Mouse (Mus musculus) heart, adult 2 months (tissue): ENCODE results near the gene Ccdc77. TPM values are rescaled to one million over a fixed set of nuclear protein-coding genes. Genes with fewer than 3 reads are reported as not detected.

Experiments used
- DNase-seq, 2 experiments: peaks; one replicate each; pipeline ENCODE4 v3.0.0; 2021
- H3K27ac ChIP-seq: fragments of 200-600 bp; 2 replicates; pipeline ENCODE4 v1.8.1; 2022
- H3K27me3 ChIP-seq: fragments of 200-500 bp; 2 replicates; pipeline ENCODE4 v1.6.1; 2012; ENCODE audit warnings: mild to moderate bottlenecking, low read length, inconsistent platforms, mixed read lengths; ENCODE audit not compliant: control insufficient read depth, insufficient read depth
- H3K36me3 ChIP-seq: fragments of 200-500 bp; 2 replicates; pipeline ENCODE4 v1.6.1; 2012; ENCODE audit warnings: low read length, inconsistent platforms; ENCODE audit not compliant: control insufficient read depth, insufficient read depth
- H3K4me1 ChIP-seq: fragments of 200-500 bp; 2 replicates; pipeline ENCODE4 v1.6.1; 2011; ENCODE audit warnings: low read length; ENCODE audit not compliant: control insufficient read depth, insufficient read depth
- H3K4me3 ChIP-seq: fragments of 200-600 bp; 2 replicates; pipeline ENCODE4 v1.8.1; 2022
- H3K79me2 ChIP-seq: fragments of 200-500 bp; replicated peaks from 2 replicates; pipeline ENCODE4 v1.6.1; 2012; ENCODE audit warnings: mild to moderate bottlenecking, inconsistent platforms, low read length, moderate library complexity, mixed read lengths; ENCODE audit not compliant: control insufficient read depth, insufficient read depth
- H3K9ac ChIP-seq: fragments of 200-500 bp; 2 replicates; pipeline ENCODE4 v1.6.1; 2012; ENCODE audit warnings: low read depth, mild to moderate bottlenecking, control low read depth, inconsistent platforms, low read length, mixed read lengths
- CTCF ChIP-seq: fragments of 200-600 bp; IDR thresholded peaks from 2 replicates; pipeline ENCODE4 v1.8.1; 2022; ENCODE audit warnings: antibody characterized with exemption, mild to moderate bottlenecking, moderate library complexity
- EP300 ChIP-seq: fragments of 200-500 bp; IDR thresholded peaks from 2 replicates; pipeline ENCODE4 v1.6.1; 2011; ENCODE audit warnings: low read depth, low read length, control low read depth; ENCODE audit not compliant: insufficient read depth
- POLR2A ChIP-seq: fragments of 200-500 bp; IDR thresholded peaks from 2 replicates; pipeline ENCODE4 v1.6.1; 2011; ENCODE audit warnings: mild to moderate bottlenecking, low read depth, low read length, control low read depth; ENCODE audit not compliant: insufficient read depth
- WGBS: fragments of 180-500 bp; shearing (Covaris S2); methylation state at CpG from one replicate; pipeline ENCODE4 v1.1.7; 2018; 5-methylcytosine and 5-hydroxymethylcytosine counted together
- intact Hi-C: fragments of 180-260 bp; cut with DNase I; formaldehyde crosslinking; loops from one replicate; pipeline ENCODE4 v1.15.1; 2025
- long read RNA-seq: library from polyadenylated mRNA; stranded (forward); transcript quantifications from one replicate; pipeline ENCODE4 v2.0.0, GENCODE M21; 2021
- polyA plus RNA-seq: library from polyadenylated mRNA; depleted of rRNA; stranded (reverse); fragments of >200 nt; gene quantifications from 2 replicates; pipeline ENCODE4 v1.2.3, GENCODE M21; 2012; rRNA removed
- total RNA-seq, 2 experiments: library from RNA; stranded (reverse); gene quantifications; 2 replicates each; pipeline ENCODE4 v1.2.3; 2021

Ccdc77 gene
- total RNA-seq = 1 to 10 TPM; 3.7 to 4.0 TPM
- polyA plus RNA-seq = 2.6 and 6.6 TPM in 2 replicates
- long read RNA-seq, partial matches to known transcripts = 0 of 2 reads
- long read RNA-seq, other reads (novel, unspliced or antisense) = 1 of 2 reads

DNA sequence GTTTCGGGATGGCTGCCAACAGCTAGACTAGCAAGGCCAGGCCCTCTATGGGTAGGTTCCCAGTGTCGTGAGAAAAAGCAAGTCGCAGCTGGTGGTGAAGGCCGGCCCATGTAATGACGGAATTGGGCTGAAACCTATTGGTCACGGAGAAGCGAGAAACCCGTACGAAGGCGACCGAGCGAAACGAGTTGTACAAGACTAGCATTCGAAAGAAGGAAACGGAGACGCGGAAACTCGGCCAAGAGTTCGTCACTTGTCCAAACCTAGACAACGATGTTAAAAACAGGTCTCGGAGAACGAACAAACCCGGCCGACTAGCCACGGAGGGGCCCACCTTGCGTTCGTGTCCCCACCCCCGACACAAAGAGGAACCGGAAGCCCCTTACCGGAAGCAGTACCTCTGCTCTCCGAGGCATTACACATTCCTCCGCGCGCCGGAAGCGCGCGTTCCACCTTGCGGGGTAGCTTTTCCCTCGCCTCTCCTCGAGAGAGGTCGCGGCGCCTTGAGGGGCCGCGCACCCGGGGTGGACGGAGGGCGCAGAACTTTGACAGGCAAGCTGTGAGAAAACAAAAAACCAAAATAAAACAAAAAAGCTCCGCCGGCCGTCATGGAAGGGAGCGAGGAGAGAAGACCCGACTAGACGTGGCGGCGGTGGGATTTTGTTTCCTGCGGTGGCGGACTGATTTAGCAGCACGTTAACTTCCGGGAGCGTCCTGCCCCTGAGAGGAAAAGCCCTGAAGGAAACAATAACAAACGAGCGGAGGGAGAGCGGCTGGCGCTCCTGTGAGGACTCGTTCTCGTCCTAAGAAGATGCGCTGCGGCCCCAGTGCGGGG is at the start of gene Ccdc77, which contains the start of gene Kdm5a:
Ccdc77 (minus strand) TSS at position 687 of the 835 bp plus-strand sequence.
Kdm5a (plus strand) TSS at position 437 of the 835 bp plus-strand sequence.
- no peaks in the 10 kb centered on the region for H3K27me3 ChIP-seq
- H3K27ac ChIP-seq = peak within 1 kb of the TSS; percentile 92
- no peaks in the 10 kb centered on the region for H3K79me2 ChIP-seq
- TF ChIP-seq POLR2A (peak; percentile 98), CTCF (peak; percentile 23), EP300 (peak; percentile 32; the same call in 1 of the 2 replicates)
- under 1% methylated on average over 71 of the region's 71 CpGs for WGBS
- peak within 1 kb of the TSS; percentile 96 for H3K4me3 ChIP-seq
- peaks cover 4% of the 10 kb centered on the region for H3K4me1 ChIP-seq
- intact Hi-C loops = no loop called here
- peak within 1 kb of the TSS; percentile 80 for H3K9ac ChIP-seq
- H3K36me3 ChIP-seq = peaks cover 13% of the 10 kb centered on the region
- peak; percentile 92 to 95 for DNase-seq

DNA sequence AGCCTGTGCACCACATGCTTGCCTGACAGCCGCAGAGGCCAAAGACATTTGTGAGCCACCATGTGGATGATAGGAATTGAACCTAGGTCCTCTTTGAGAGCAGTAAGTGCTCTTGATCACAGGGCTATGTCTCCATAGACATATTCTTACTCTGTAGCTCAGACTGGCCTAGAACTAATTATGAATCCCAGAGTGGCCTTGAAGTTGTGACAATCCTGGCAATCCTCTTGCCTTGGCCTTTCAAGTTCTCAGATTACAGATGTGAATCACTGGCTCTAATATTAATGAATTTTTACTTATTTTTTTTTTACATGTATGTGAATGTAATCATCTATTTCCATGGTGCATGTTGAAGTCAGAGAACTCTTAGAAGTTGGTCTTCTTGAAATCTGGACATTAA is 39.8 kb upstream of the Ccdc77 start:
- H3K4me3 ChIP-seq = no peak overlapping the region
- no peaks in the 10 kb centered on the region for H3K27me3 ChIP-seq
- no peaks in the 10 kb centered on the region for H3K4me1 ChIP-seq
- no peak overlapping the region for H3K27ac ChIP-seq
- no peaks in the 10 kb centered on the region for H3K79me2 ChIP-seq
- 96% methylated on average over 1 of the region's 1 CpGs for WGBS
- no peak for DNase-seq
- intact Hi-C loops = no loop called here
- TF ChIP-seq CTCF = no peak
- TF ChIP-seq EP300 = no peak
- no peak for TF ChIP-seq POLR2A
- H3K9ac ChIP-seq = no peak overlapping the region
- H3K36me3 ChIP-seq = peaks cover 4% of the 10 kb centered on the region

DNA sequence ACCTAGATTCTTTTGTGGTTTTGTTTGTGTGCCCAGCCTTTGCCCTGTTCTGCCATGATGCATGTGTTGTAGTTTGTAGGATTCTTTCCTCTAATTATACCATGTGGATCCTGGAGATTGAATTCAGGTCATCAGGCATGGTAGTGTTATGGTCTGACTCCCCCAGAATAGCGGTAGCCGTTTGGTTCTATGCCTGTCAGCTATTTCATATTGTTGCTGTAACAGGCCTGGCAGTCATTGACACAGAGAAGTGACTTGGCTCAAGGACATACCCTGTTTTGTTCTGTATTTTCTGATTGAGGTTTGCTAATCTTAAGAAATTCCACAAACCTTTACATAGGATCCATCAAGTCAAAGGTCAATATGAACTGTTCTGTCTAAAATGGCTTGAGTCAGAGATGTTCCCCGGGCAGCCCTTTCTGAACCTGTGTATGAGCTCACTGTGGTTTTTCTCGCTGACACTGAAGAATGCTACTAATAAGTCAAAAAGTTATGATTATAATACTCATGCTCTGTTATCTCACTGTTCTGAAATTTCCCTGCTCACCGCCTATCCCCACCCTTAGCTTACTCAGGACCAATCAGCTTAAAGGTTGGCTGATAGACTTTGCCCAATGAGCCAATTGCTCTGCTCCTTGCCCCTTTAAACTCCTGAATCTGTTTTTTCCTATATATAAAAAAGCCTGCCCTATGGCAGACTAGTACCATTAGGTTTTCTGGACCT is 31.6 kb upstream of the Ccdc77 start:
- 84% methylated on average over 5 of the region's 5 CpGs for WGBS
- intact Hi-C loops = loop anchor here (5.0 kb wide), 1 partner anchor 37 kb away; no protein-coding TSS in a partner anchor
- Histone ChIP-seq H3K27ac (no peak overlapping the region), H3K27me3 (no peaks in the 10 kb centered on the region), H3K4me3 (no peak overlapping the region), H3K4me1 (no peaks in the 10 kb centered on the region), H3K9ac (no peak overlapping the region), H3K79me2 (no peaks in the 10 kb centered on the region), H3K36me3 (peaks cover 13% of the 10 kb centered on the region)
- TF ChIP-seq POLR2A (no peak), CTCF (no peak), EP300 (no peak)
- DNase-seq = no peak

DNA sequence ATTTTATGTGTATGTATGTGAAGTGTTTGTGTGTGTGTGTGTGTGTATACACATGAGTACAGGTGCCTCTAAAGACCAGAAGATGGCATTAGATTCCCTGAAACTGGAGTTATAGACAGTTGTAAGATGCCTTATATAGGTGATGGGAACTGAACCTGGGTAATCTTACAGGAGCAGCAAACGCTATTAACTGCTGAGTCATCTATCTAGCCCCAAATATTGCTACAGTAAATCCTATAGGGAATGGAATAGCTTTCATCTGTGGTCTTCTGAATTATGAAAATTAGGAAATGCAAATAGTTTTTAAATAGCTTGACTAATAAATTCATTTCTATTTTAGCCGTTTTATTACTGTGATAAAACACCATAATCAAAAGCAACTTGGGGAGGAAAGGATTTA is 28.6 kb upstream of the Ccdc77 start:
- no peaks in the 10 kb centered on the region for H3K4me1 ChIP-seq
- no peak for TF ChIP-seq EP300
- TF ChIP-seq CTCF = no peak
- no peak for TF ChIP-seq POLR2A
- no peak overlapping the region for H3K9ac ChIP-seq
- WGBS = 91% methylated on average over 2 of the region's 2 CpGs
- H3K27me3 ChIP-seq = no peaks in the 10 kb centered on the region
- no peak for DNase-seq
- intact Hi-C loops = no loop called here
- no peak overlapping the region for H3K4me3 ChIP-seq
- no peak overlapping the region for H3K27ac ChIP-seq
- H3K79me2 ChIP-seq = no peaks in the 10 kb centered on the region
- H3K36me3 ChIP-seq = peaks cover 18% of the 10 kb centered on the region

DNA sequence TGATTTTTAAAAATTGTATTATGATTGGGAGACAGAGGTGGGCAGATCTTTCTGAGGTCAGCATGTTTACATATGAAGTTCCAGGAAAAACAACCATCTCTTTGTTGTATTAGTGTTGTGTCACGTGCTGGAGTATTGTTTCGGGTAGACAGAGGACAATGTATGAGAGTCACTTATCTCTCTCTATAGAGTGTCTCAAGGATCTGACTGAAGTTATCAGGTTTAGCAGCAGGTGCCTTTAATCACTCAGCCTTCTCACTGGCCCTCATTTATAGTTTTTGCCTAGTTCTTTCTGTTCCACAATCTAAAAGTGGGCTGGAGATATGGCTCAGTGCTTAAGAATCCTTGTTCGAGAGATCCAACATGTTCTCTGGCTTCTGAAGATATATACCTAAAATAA is 25.9 kb upstream of the Ccdc77 start:
- no peak overlapping the region for H3K4me3 ChIP-seq
- no peaks in the 10 kb centered on the region for H3K79me2 ChIP-seq
- no peak for DNase-seq
- WGBS = 80% methylated on average over 3 of the region's 3 CpGs
- peaks cover 9% of the 10 kb centered on the region for H3K36me3 ChIP-seq
- no peak overlapping the region for H3K27ac ChIP-seq
- intact Hi-C loops = no loop called here
- TF ChIP-seq EP300 = no peak
- no peak for TF ChIP-seq CTCF
- no peak for TF ChIP-seq POLR2A
- no peak overlapping the region for H3K9ac ChIP-seq
- H3K27me3 ChIP-seq = no peaks in the 10 kb centered on the region
- no peaks in the 10 kb centered on the region for H3K4me1 ChIP-seq

DNA sequence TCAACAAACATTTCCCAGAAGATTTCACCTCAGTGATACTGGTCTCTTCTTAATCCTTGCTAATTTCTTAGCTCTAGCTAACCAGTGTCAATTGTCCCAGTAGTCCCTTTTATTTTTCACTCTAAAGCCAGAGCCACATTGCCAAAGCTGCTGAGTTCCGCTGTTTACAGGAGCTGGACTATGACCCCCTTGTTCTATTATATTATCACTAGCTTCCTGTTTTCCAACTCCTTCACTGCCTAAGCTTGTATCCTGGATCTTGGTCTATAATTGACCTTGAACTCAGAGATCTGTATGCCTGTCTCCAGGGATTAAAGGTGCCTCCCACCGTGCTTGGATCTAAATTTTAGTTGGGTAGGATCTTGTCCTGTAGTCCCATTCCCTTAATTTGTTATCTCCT is 12.6 kb upstream of the Ccdc77 start:
- TF ChIP-seq EP300 (no peak), POLR2A (no peak), CTCF (no peak)
- Histone ChIP-seq H3K27ac (no peak overlapping the region), H3K79me2 (no peaks in the 10 kb centered on the region), H3K4me1 (no peaks in the 10 kb centered on the region), H3K27me3 (no peaks in the 10 kb centered on the region), H3K36me3 (peaks cover 16% of the 10 kb centered on the region), H3K9ac (no peak overlapping the region), H3K4me3 (no peak overlapping the region)
- no peak for DNase-seq
- intact Hi-C loops = no loop called here
- 57% methylated on average over 2 of the region's 2 CpGs for WGBS
